8 mouse cellular contexts compared by ENCODE assay signal in genomic region chr19:33761287-33762086, GRCm38 (mm10). TPM values are rescaled to one million over a fixed set of nuclear protein-coding genes. Genes with fewer than 3 reads are reported as not detected.
DNase-seq lines count a peak whose midpoint lies in the region; ATAC-seq and TF ChIP-seq lines count a peak whose summit lies in the region.
"Not testable (repeated sequence)": the region's sequence is repeated elsewhere in the genome, so short reads cannot be mapped to it uniquely, and the experiment has no call there.

Gene Lipo3 (minus strand): TSS chr19:33761951.

- 40% methylated on average over 13 of the region's 41 CpGs for WGBS in hindbrain, embryonic 15.5 days
- 33% methylated on average over 12 of the region's 41 CpGs for WGBS in lung, postnatal 0 days

- intact Hi-C loops in gastrocnemius, postnatal 14 days (cut with DNase I; ENCODE audit: low total_unique reads): not testable (repeated sequence)

- H3K4me3 ChIP-seq in hindbrain, embryonic 15.5 days: peak within 1 kb of the TSS; percentile 28
- not testable (repeated sequence) for H3K4me3 ChIP-seq in lung, postnatal 0 days (ENCODE audit: low read depth, low read length)

- TF ChIP-seq CTCF in lung, postnatal 0 days (IDR thresholded peaks at IDR 0.05): not testable (repeated sequence)

- H3K27ac ChIP-seq in hindbrain, embryonic 15.5 days (replicated peaks); lung, postnatal 0 days (ENCODE audit: low read length): not testable (repeated sequence)

- not testable (repeated sequence) for H3K9me3 ChIP-seq in hindbrain, embryonic 15.5 days; lung, postnatal 0 days (ENCODE audit: low read length)

- not testable (repeated sequence) for H3K27me3 ChIP-seq in hindbrain, embryonic 15.5 days; lung, postnatal 0 days (replicated peaks; ENCODE audit: insufficient read depth, low read length)

- DNase-seq in WW6 (ENCODE audit: low read depth, low spot score): peak; percentile 18
- peak; percentile 39 for DNase-seq in gastrocnemius, postnatal 14 days
- DNase-seq in layer of hippocampus, postnatal 25 days (ENCODE audit: extremely low spot score in 1 of 2, low spot score in 1 of 2): peak; percentile 7 to 8
- not testable (repeated sequence) for DNase-seq in lung, postnatal 0 days (ENCODE audit: low spot score)
- peak; percentile 1 for DNase-seq in ovary, postnatal 10 days (ENCODE audit: low spot score)
- DNase-seq in thymus, postnatal 25 days: peak; percentile 34

- ATAC-seq in common myeloid progenitor, adult 5-6 weeks (replicated peaks; ENCODE audit: low read depth, poor library complexity, severe bottlenecking): peak; percentile 87
- peak; percentile 95 for ATAC-seq in hindbrain, embryonic 15.5 days (ENCODE audit: low FRiP score, low read depth)
- ATAC-seq in lung, postnatal 0 days: peak; percentile 87

- not testable (repeated sequence) for TF ChIP-seq EP300 in lung, postnatal 0 days (IDR thresholded peaks at IDR 0.05)

- not testable (repeated sequence) for H3K9ac ChIP-seq in hindbrain, embryonic 15.5 days; lung, postnatal 0 days (replicated peaks; ENCODE audit: low read depth)

- peak within 1 kb of the TSS; percentile 49 for H3K4me2 ChIP-seq in hindbrain, embryonic 15.5 days
- peak within 1 kb of the TSS; percentile 27; the same call in 1 of the 2 replicates for H3K4me2 ChIP-seq in lung, postnatal 0 days (replicated peaks; ENCODE audit: low read depth, low read length)

- not testable (repeated sequence) for H3K36me3 ChIP-seq in hindbrain, embryonic 15.5 days; lung, postnatal 0 days (ENCODE audit: insufficient read depth, low read length)

- H3K4me1 ChIP-seq in hindbrain, embryonic 15.5 days (replicated peaks); lung, postnatal 0 days (ENCODE audit: insufficient read depth, low read depth, low read length): not testable (repeated sequence)

RNA-seq across cellular contexts. Expression of gene Lipo3, which starts in this region (rescaled TPM):
- total RNA-seq in common myeloid progenitor, adult 5-6 weeks (2017): 9.6 and 15.2 TPM in 2 replicates
- 1 to 10 TPM; 3.6 to 3.8 TPM for total RNA-seq in gastrocnemius, postnatal 14 days (2021)
- polyA plus RNA-seq in hindbrain, embryonic 15.5 days (2015; fragmentation: Nextera tagmentation; extraction: Ambion mirVana): 11.6 and 13.0 TPM in 2 replicates
- total RNA-seq in layer of hippocampus, postnatal 25 days (2021): 1 to 10 TPM; 4.6 to 5.4 TPM
- 18.2 and 20.5 TPM in 2 replicates for polyA plus RNA-seq in lung, postnatal 0 days (2015; fragmentation: Nextera tagmentation; extraction: Ambion mirVana)
